Mouse (Mus musculus) ES-Bruce4 (cell line): Measurements from ENCODE around the gene Tpk1. TPM values are rescaled to one million over a fixed set of nuclear protein-coding genes. Genes with fewer than 3 reads are reported as not detected.

Experiments
- H3K27ac ChIP-seq: 2 replicates; pipeline ENCODE4 v1.5.1; 2012; ENCODE audit warnings: low read length, inconsistent platforms; ENCODE audit not compliant: insufficient read depth
- H3K27me3 ChIP-seq: 2 replicates; pipeline ENCODE4 v1.6.1; 2012; ENCODE audit warnings: mild to moderate bottlenecking, low read length, inconsistent platforms; ENCODE audit not compliant: control insufficient read depth, poor library complexity, insufficient read depth, severe bottlenecking
- H3K36me3 ChIP-seq: 2 replicates; pipeline ENCODE4 v1.6.1; 2012; ENCODE audit warnings: inconsistent platforms, mild to moderate bottlenecking, low read length, moderate library complexity; ENCODE audit not compliant: control insufficient read depth, poor library complexity, insufficient read depth, severe bottlenecking
- H3K4me1 ChIP-seq: one replicate; pipeline ENCODE4 v1.8.1; 2011; ENCODE audit warnings: low read length; ENCODE audit not compliant: control insufficient read depth, insufficient read depth
- H3K4me3 ChIP-seq: 2 replicates; pipeline ENCODE4 v1.5.1; 2011; ENCODE audit warnings: low read depth, mild to moderate bottlenecking, low read length
- H3K9ac ChIP-seq: 2 replicates; pipeline ENCODE4 v1.6.1; 2012; ENCODE audit warnings: low read depth, mild to moderate bottlenecking, inconsistent platforms; ENCODE audit not compliant: poor library complexity, severe bottlenecking
- H3K9me3 ChIP-seq: replicated peaks from 2 replicates; pipeline ENCODE4 v1.6.1; 2012; ENCODE audit warnings: mild to moderate bottlenecking, low read length, inconsistent platforms; ENCODE audit not compliant: control insufficient read depth, poor library complexity, insufficient read depth, severe bottlenecking
- CTCF ChIP-seq: IDR thresholded peaks from one replicate; pipeline ENCODE4 v1.8.1; 2011; ENCODE audit warnings: low read depth, low read length
- EP300 ChIP-seq: IDR thresholded peaks from 2 replicates; pipeline ENCODE4 v1.6.1; 2011; ENCODE audit warnings: low read depth, low read length; ENCODE audit not compliant: insufficient read depth
- POLR2A ChIP-seq: IDR thresholded peaks from one replicate; pipeline ENCODE4 v1.8.1; 2011; ENCODE audit warnings: low read length; ENCODE audit not compliant: insufficient read depth
- polyA plus RNA-seq: library from polyadenylated mRNA; stranded (reverse); fragments of >200 nt; gene quantifications from 2 replicates; pipeline ENCODE4 v1.2.4, GENCODE M21; 2011; ENCODE audit warnings: low read depth; ENCODE audit not compliant: missing spikeins, insufficient read depth, insufficient read length

The Tpk1 gene
- polyA plus RNA-seq, 1 experiment = 7.5 TPM

DNA sequence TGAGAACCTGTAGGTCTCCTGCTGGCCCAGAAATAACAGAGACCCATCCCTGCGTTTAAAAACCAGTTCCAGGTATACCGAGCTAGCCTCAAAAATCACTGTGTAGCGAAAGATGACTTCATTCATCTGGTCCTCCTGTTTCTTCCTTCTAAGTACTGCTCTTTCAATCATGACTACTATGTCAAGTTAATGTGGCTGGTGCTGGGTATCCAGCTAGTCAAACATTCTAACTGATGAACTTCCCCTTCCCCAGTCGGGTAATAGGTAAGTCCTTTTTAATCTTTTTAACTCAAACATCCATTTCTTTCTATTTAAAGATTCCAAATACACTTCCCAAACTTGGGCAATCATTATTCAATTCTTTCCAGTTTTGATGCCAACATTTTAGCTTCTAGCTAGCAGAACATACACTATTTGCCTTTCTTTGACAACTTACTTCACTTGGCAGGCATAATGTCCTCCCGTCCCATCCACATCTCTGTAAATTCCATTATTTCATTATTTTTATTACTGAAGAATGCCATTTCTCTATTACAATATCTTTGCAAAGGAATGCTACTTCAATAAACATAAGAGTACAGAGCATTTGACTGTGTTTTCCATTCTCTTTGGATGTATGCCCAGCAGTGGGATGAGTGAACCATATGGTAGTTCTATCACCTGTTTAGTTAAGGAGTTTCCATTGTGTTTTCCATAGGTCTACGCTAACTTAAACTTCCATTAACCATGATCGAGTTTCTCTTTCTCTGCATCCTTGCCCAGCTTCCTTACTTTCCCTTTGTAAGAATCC is 728 bp upstream of the Tpk1 start:
- H3K4me3 ChIP-seq = no peak overlapping the region
- peak overlapping the region; percentile 23; the same call in 1 of the 2 replicates for H3K27ac ChIP-seq
- TF ChIP-seq EP300 = no peak
- TF ChIP-seq CTCF = no peak
- no peak for TF ChIP-seq POLR2A

DNA sequence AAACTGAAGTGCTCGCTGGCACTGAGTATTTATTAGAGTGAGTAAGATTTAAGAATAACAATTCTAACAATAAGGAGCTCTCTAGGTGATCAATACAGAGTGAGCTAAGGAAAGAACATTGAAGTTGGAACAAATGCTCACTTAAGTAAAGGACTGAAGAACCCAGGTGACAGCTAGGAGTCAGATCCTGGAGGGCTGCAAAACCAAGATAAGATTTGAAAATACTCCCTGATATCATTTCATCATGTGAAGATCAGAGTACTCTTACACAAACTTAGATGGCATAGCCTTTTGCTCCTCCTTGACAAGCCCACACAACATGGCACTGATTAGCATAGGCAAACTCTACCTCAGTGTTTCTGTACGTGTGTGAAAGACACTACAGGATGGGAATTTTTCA is 4.3 kb downstream of the Tpk1 start:
- Histone ChIP-seq H3K27me3 (no peaks in the 10 kb centered on the region), H3K9me3 (no peaks in the 10 kb centered on the region), H3K4me3 (no peak overlapping the region), H3K9ac (no peak overlapping the region), H3K27ac (no peak overlapping the region), H3K4me1 (no peaks in the 10 kb centered on the region), H3K36me3 (no peaks in the 10 kb centered on the region)
- TF ChIP-seq POLR2A = no peak
- no peak for TF ChIP-seq CTCF
- TF ChIP-seq EP300 = no peak

More for the DNA sequence above, 728 bp upstream of the Tpk1 start:
- H3K27me3 ChIP-seq = no peaks in the 10 kb centered on the region
- H3K9ac ChIP-seq = peak overlapping the region; percentile 72
- H3K9me3 ChIP-seq = no peaks in the 10 kb centered on the region
- H3K4me1 ChIP-seq = no peaks in the 10 kb centered on the region
- H3K36me3 ChIP-seq = no peaks in the 10 kb centered on the region

DNA sequence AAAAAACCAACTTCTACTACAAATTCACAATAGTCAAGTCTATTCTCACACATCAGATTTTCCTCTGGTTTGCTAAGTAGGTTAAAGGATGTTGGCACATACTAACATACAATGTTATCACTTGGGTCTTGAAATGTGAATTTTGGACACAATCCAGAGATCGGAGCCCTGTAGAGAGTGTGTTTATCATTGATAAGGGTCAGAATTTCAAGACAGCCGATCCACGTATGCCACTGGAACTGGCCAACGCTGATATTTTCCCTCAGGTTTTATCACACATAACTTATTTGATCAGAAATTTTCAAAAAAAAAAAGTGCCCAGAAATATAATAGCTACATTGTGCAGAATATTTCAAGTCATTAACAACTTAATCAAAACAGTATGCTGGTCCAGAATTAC is 7.8 kb downstream of the Tpk1 start:
- H3K27ac ChIP-seq = no peak overlapping the region
- no peaks in the 10 kb centered on the region for H3K36me3 ChIP-seq
- H3K27me3 ChIP-seq = no peaks in the 10 kb centered on the region
- TF ChIP-seq EP300 (no peak), CTCF (no peak), POLR2A (no peak)
- no peak overlapping the region for H3K4me3 ChIP-seq
- no peaks in the 10 kb centered on the region for H3K9me3 ChIP-seq
- no peak overlapping the region for H3K9ac ChIP-seq
- H3K4me1 ChIP-seq = peaks cover 2% of the 10 kb centered on the region

GRCm38 (mm10) chr6:43657845-43658244 is 8.2 kb downstream of the Tpk1 start:
- Histone ChIP-seq H3K27me3 (no peaks in the 10 kb centered on the region), H3K9ac (no peak overlapping the region), H3K9me3 (no peaks in the 10 kb centered on the region), H3K4me1 (peaks cover 2% of the 10 kb centered on the region), H3K27ac (no peak overlapping the region), H3K36me3 (no peaks in the 10 kb centered on the region), H3K4me3 (no peak overlapping the region)
- TF ChIP-seq POLR2A = no peak
- no peak for TF ChIP-seq EP300
- no peak for TF ChIP-seq CTCF

DNA sequence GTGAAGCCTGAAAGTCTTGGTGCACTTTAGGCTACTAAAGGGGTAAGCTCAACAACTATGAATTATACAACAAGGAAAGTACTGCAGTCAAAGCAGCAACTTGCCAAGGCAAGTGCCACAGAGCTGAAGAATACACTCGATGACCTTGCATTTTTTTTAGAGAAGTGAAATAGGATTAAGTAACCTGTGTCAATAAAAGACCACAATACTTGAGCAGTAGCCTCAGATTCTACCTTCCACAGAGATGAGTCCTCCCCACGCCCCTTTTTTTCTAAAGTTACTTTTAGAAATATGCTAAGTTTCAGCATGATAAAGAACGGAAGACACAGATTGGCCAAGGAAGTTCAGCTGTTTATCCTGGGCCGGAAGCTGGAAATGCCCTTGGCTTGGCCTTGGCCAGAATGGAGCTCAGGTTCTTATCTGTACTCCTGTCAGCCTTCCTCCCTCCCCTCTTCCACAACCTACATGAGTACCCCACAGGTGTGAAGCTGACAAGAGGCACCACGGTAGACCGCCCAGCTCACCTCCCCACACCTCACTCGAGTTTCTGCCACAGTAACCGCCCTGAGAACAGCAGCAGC is 11.1 kb downstream of the Tpk1 start:
- Histone ChIP-seq H3K9me3 (no peaks in the 10 kb centered on the region), H3K27ac (no peak overlapping the region), H3K4me3 (no peak overlapping the region), H3K36me3 (no peaks in the 10 kb centered on the region), H3K27me3 (no peaks in the 10 kb centered on the region), H3K4me1 (peaks cover 2% of the 10 kb centered on the region), H3K9ac (no peak overlapping the region)
- no peak for TF ChIP-seq EP300

- Histone ChIP-seq H3K27ac (no peak overlapping the region), H3K36me3 (no peaks in the 10 kb centered on the region), H3K9me3 (no peaks in the 10 kb centered on the region), H3K4me3 (no peak overlapping the region), H3K9ac (no peak overlapping the region), H3K27me3 (no peaks in the 10 kb centered on the region), H3K4me1 (no peaks in the 10 kb centered on the region)
- no peak for TF ChIP-seq POLR2A
- no peak for TF ChIP-seq EP300
- TF ChIP-seq CTCF = no peak
These were observed 16.6 kb downstream of the Tpk1 start for GRCm38 (mm10) chr6:43649516-43649915.
